Mouse (Mus musculus) bone marrow, adult 2 months (tissue): ENCODE measurements around the gene 1700016K19Rik.
A peak's percentile ranks its signal among the peaks of the same experiment; 100 is the strongest.

Experiments used
- CTCF ChIP-seq: fragments of 200-500 bp; IDR thresholded peaks from 2 replicates; pipeline ENCODE4 v1.5.1; 2011; ENCODE audit warnings: low read length, control low read depth; ENCODE audit not compliant: control insufficient read depth, insufficient read depth
- POLR2A ChIP-seq: fragments of 200-500 bp; IDR thresholded peaks from 2 replicates; pipeline ENCODE4 v1.6.1; 2011; ENCODE audit warnings: low read depth, mild to moderate bottlenecking, control low read depth, low read length, borderline replicate concordance; ENCODE audit not compliant: control insufficient read depth

DNA sequence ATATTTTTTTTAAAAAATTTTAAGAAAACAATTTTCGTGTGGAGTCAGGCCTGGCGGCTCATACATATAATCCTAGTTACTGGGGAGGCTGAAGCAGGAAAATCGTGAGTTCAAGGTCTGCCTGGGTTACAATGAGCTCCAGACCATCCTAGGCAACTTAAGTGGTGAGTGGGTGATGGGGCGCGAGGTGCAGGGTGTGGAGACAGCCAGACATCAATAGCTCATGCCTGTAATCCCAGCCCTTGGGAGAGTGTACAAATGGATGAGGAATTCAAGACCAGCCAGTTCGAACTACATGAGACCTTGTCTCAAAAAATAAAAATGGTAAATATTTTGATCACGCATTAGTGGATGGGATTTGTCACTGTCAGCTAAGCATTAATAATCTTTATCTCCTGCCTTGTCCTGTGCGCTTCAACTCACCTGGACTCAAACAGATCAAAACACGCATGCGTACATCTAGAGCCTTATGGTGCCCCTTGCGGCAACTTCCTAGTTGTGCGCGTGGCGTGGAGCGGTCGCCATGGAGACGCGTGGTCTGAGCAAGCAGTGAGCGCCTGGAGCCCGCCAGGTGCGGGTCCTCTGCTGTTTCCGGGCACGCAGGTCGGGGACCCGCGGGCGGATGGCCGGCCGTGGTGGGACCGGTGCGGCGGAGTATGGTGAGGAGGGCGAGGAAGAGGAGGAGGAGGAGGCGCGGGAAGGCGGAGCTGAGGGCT lies at the start of gene 1700016K19Rik:
- TF ChIP-seq POLR2A (0 out of 2 replicates have a peak, but pooled peaks have one; percentile 15), CTCF (peak; percentile 68)
